Mouse (Mus musculus): ENCODE measurements around the gene Mup18. TPM values are rescaled to one million over a fixed set of nuclear protein-coding genes. Genes with fewer than 3 reads are reported as not detected.
"Not testable (repeated sequence)": the region's sequence is repeated elsewhere in the genome, so short reads cannot be mapped to it uniquely, and the experiment has no call there.

The Mup18 gene
- polyA plus RNA-seq (2017; shearing (Covaris generic)) = not detected

DNA sequence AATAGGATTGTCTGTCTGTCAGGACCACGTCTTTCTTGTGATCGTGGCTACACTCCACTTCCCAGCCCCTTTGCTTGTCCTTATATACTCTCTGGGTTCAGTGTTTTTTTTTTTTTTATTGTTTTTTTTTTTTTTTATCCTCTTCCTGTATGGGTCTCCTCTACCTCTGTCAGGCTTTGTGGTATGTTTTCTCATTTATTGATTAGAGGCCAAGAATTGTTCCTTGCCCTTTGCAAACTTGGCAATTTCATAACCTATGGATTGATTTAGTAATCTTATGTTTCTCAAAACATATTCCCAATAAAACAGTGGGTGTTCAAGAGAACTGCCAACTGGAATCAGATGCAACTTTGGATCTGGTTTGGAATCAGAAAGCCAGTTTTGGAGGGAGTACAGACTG, at the start of gene Mup18:
Mup18 (minus strand) TSS at position 101 of the 400 bp plus-strand sequence.
- ATAC-seq = not testable (repeated sequence)

DNA sequence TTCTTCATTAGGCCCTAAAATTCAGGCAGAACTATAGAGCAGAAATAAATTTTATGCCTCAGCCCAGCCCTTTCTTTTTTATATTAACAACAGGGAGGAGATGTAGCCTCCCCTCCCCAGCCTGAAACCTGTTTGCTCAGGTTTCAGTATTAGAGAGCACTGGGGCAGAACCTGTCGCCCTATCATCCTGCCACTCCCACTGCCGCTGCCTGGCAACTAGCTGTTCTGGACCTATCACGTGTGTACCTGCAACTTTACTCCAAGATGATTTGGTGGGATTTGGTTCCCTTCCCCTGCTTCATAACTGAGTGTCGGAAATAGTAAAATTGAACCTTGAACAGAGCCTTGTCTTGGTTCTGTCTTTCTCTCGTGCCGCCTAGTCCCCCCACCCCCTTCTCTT, 40.4 kb upstream of the Mup18 start:
- not testable (repeated sequence) for ATAC-seq

Other genes with a start within 250 kb of the Mup18 start
- gene Mup15, start 234.4 kb downstream of the Mup18 start, polyA plus RNA-seq (2017; shearing (Covaris generic)) = not detected
- gene Mup16, start 154.6 kb downstream of the Mup18 start, polyA plus RNA-seq (2017; shearing (Covaris generic)) = not detected
- gene Mup17, start 78.3 kb downstream of the Mup18 start, polyA plus RNA-seq (2017; shearing (Covaris generic)) = not detected
- gene Mup19, start 108.1 kb upstream of the Mup18 start, polyA plus RNA-seq (2017; shearing (Covaris generic)) = not detected
- not detected for gene Mup5, start 161.1 kb upstream of the Mup18 start, polyA plus RNA-seq (2017; shearing (Covaris generic))